Mouse (Mus musculus) limb, embryonic 12.5 days (tissue): Measurements from ENCODE around the gene Hadhb. TPM values are rescaled to one million over a fixed set of nuclear protein-coding genes. Genes with fewer than 3 reads are reported as not detected.

Source experiments
- microRNA counts: library from miRNA; unstranded; fragments of <30 nt; microRNA quantifications from one replicate; lab custom pipeline; 2017
- microRNA-seq: library from miRNA; unstranded; fragments of <30 nt; microRNA quantifications from one replicate; pipeline ENCODE4, GENCODE M21; 2017
- polyA plus RNA-seq: library from polyadenylated mRNA; unstranded; fragments of >200 nt; fragmentation: Nextera tagmentation; extraction: Ambion mirVana; gene quantifications from 2 replicates; pipeline ENCODE4 v1.2.1, GENCODE M21; 2016

Hadhb gene
- polyA plus RNA-seq, 1 experiment from 2014 or later, result 124 TPM

MicroRNAs encoded within 50 kb of the gene (microRNA counts, 519-probe panel; counts per million panel counts)
- 4,782 counts per million, percentile 42 among the panel's probes with 10 or more counts for microRNA mmu-miR-1960 (lab: Ali Mortazavi, UCI)

Small RNAs within 50 kb of the gene (microRNA-seq; reads per million reads assigned to microRNA genes)
- not detected for gene Mir1960

Other genes starting within 250 kb of the Hadhb start
- gene Il6, start 142.1 kb upstream of the Hadhb start, polyA plus RNA-seq, result not detected in 2 replicates
- 346 and 354 TPM in 2 replicates for gene Tyms, start 81.6 kb upstream of the Hadhb start, polyA plus RNA-seq
- gene Garem2, start 50.1 kb upstream of the Hadhb start, polyA plus RNA-seq, result 0.70 and 0.76 TPM in 2 replicates
- not detected in 2 replicates for gene 3110082J24Rik, start 49.2 kb upstream of the Hadhb start, polyA plus RNA-seq
- gene Hadha, start 86 bp upstream of the Hadhb start, polyA plus RNA-seq, result 119 and 126 TPM in 2 replicates
- not detected in 2 replicates for gene Adgrf3, start 50.5 kb downstream of the Hadhb start, polyA plus RNA-seq
- gene Selenoi, start 77.3 kb downstream of the Hadhb start, polyA plus RNA-seq, result 20.0 and 22.0 TPM in 2 replicates
- gene Drc1, start 126.1 kb downstream of the Hadhb start, polyA plus RNA-seq, result 0.14 and 0.26 TPM in 2 replicates